Mouse (Mus musculus) heart, adult 2 months (tissue): ENCODE measurements at regions not wholly inside any gene's neighbourhood (a gene's known extent, or its start where the extent isn't known, plus 50 kb on each side); places are given as distances from the start of the nearest gene placed in this dataset.

ENCODE experiments used
- EP300 ChIP-seq: fragments of 200-500 bp; IDR thresholded peaks from 2 replicates; pipeline ENCODE4 v1.6.1; 2011; ENCODE audit warnings: low read depth, low read length, control low read depth; ENCODE audit not compliant: insufficient read depth
- POLR2A ChIP-seq: fragments of 200-500 bp; IDR thresholded peaks from 2 replicates; pipeline ENCODE4 v1.6.1; 2011; ENCODE audit warnings: mild to moderate bottlenecking, low read depth, low read length, control low read depth; ENCODE audit not compliant: insufficient read depth

DNA sequence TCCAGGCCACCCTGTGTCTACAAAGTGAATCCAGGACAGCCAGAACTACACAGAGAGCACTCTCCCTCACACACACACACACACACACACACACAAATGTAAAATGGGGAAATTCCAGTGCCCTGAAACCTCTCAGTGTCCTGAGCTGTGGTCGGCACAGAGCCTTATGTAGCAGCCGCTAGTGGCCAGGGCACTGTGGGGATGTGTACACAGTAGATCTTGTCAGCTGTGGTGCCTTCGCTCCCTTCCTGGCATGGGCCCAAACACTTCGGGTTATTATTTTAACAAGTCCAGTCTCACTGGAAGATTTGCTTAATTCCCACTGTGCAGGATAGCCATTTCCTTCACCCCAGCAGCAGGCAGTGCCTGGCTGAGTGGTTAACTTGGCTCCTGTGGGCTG lies 81.5 kb downstream of the Ephb3 start:
- TF ChIP-seq POLR2A, result no peak
- TF ChIP-seq EP300, result no peak
